Mouse (Mus musculus) cerebellum, adult 11 months (tissue): Measurements from ENCODE around the gene Lama2.

Experiments
- DNase-seq: peaks from one replicate; pipeline ENCODE4 v3.0.0; 2022

Gene Lama2

GRCm38 (mm10) chr10:27174271-27174670 lies 445.3 kb downstream of the Lama2 start:
- no peak for DNase-seq

- no peak for DNase-seq
Observed at GRCm38 (mm10) chr10:27164738-27165137, 454.8 kb downstream of the Lama2 start.

- DNase-seq = no peak
Observed at GRCm38 (mm10) chr10:27162364-27162763, 457.2 kb downstream of the Lama2 start.

GRCm38 (mm10) chr10:27150220-27150619 lies 469.3 kb downstream of the Lama2 start:
- no peak for DNase-seq

GRCm38 (mm10) chr10:27140422-27140821 lies 479.1 kb downstream of the Lama2 start:
- no peak for DNase-seq

- no peak for DNase-seq
Observed at GRCm38 (mm10) chr10:27135768-27136167, 483.8 kb downstream of the Lama2 start.

GRCm38 (mm10) chr10:27133135-27133534 lies 486.4 kb downstream of the Lama2 start:
- peak; percentile 3 for DNase-seq

- peak; percentile 1 for DNase-seq
Observed at GRCm38 (mm10) chr10:27127454-27127853, 492.1 kb downstream of the Lama2 start.

GRCm38 (mm10) chr10:27123763-27124162 lies 495.8 kb downstream of the Lama2 start:
- no peak for DNase-seq

GRCm38 (mm10) chr10:27117815-27118214 lies 501.7 kb downstream of the Lama2 start:
- no peak for DNase-seq

- no peak for DNase-seq
Observed at GRCm38 (mm10) chr10:27116938-27117647, 502.5 kb downstream of the Lama2 start.

- DNase-seq = no peak
Observed at GRCm38 (mm10) chr10:27114131-27114530, 505.4 kb downstream of the Lama2 start.

GRCm38 (mm10) chr10:27103811-27104210 lies 515.7 kb downstream of the Lama2 start:
- no peak for DNase-seq

GRCm38 (mm10) chr10:27101800-27102353 lies 517.7 kb downstream of the Lama2 start:
- DNase-seq = no peak

GRCm38 (mm10) chr10:27077113-27077512 lies 542.4 kb downstream of the Lama2 start:
- no peak for DNase-seq

GRCm38 (mm10) chr10:27068794-27069435 lies 550.6 kb downstream of the Lama2 start:
- DNase-seq = no peak

- no peak for DNase-seq
Observed at GRCm38 (mm10) chr10:27063671-27064070, 555.9 kb downstream of the Lama2 start.

GRCm38 (mm10) chr10:27054488-27054887 lies 565.1 kb downstream of the Lama2 start:
- no peak for DNase-seq

- no peak for DNase-seq
Observed at GRCm38 (mm10) chr10:27047196-27047595, 572.4 kb downstream of the Lama2 start.

GRCm38 (mm10) chr10:27041812-27042211 lies 577.7 kb downstream of the Lama2 start:
- no peak for DNase-seq

- DNase-seq = no peak
Observed at GRCm38 (mm10) chr10:27022707-27023106, 596.9 kb downstream of the Lama2 start.

GRCm38 (mm10) chr10:27012804-27013365 lies 606.7 kb downstream of the Lama2 start:
- DNase-seq = no peak

GRCm38 (mm10) chr10:27007364-27007763 lies 612.2 kb downstream of the Lama2 start:
- no peak for DNase-seq

- no peak for DNase-seq
Observed at GRCm38 (mm10) chr10:27005716-27006115, 613.8 kb downstream of the Lama2 start.
